Mouse (Mus musculus): ENCODE results near the gene Rasl11b. TPM values are rescaled to one million over a fixed set of nuclear protein-coding genes. Genes with fewer than 3 reads are reported as not detected.

The Rasl11b gene
- polyA plus RNA-seq, 1 experiment from 2014 or later = 44.7 TPM

GRCm38 (mm10) chr5:74209640-74210039 is 14.6 kb downstream of the Rasl11b start:
- Histone ChIP-seq H3K9ac (ENCODE audit: low read depth, low read length) (no peak overlapping the region), H3K9me3 (ENCODE audit: control insufficient read depth, low read length) (no peaks in the 10 kb centered on the region)
- WGBS = 94% methylated on average over 4 of the region's 4 CpGs

GRCm38 (mm10) chr5:74211346-74211745 is 16.3 kb downstream of the Rasl11b start:
- H3K4me3 ChIP-seq (ENCODE audit: low read length) = no peak overlapping the region
- H3K36me3 ChIP-seq (ENCODE audit: control insufficient read depth, insufficient read depth, low read length) = no peaks in the 10 kb centered on the region
- H3K9me3 ChIP-seq (ENCODE audit: control insufficient read depth, low read length) = no peaks in the 10 kb centered on the region
- no peak for ATAC-seq (ENCODE audit: low FRiP score, low TSS enrichment)
- H3K4me2 ChIP-seq (replicated peaks; ENCODE audit: low read depth, low read length) = no peak overlapping the region
- no peak overlapping the region for H3K27ac ChIP-seq (ENCODE audit: low read depth, low read length)
- H3K27me3 ChIP-seq (ENCODE audit: control insufficient read depth, insufficient read depth, low read length) = no peaks in the 10 kb centered on the region
- 74% methylated on average over 11 of the region's 11 CpGs for WGBS
- no peak overlapping the region for H3K9ac ChIP-seq (ENCODE audit: low read depth, low read length)
- peaks cover 32% of the 10 kb centered on the region for H3K4me1 ChIP-seq (ENCODE audit: control insufficient read depth, insufficient read depth, low read length)

More at GRCm38 (mm10) chr5:74209640-74210039, 14.6 kb downstream of the Rasl11b start:
- Histone ChIP-seq H3K27me3 (ENCODE audit: control insufficient read depth, insufficient read depth, low read length) (no peaks in the 10 kb centered on the region), H3K4me1 (ENCODE audit: control insufficient read depth, insufficient read depth, low read length) (peaks cover 33% of the 10 kb centered on the region), H3K36me3 (ENCODE audit: control insufficient read depth, insufficient read depth, low read length) (no peaks in the 10 kb centered on the region), H3K27ac (ENCODE audit: low read depth, low read length) (no peak overlapping the region), H3K4me2 (replicated peaks; ENCODE audit: low read depth, low read length) (no peak overlapping the region), H3K4me3 (ENCODE audit: low read length) (no peak overlapping the region)
- ATAC-seq (ENCODE audit: low FRiP score, low TSS enrichment) = no peak

DNA sequence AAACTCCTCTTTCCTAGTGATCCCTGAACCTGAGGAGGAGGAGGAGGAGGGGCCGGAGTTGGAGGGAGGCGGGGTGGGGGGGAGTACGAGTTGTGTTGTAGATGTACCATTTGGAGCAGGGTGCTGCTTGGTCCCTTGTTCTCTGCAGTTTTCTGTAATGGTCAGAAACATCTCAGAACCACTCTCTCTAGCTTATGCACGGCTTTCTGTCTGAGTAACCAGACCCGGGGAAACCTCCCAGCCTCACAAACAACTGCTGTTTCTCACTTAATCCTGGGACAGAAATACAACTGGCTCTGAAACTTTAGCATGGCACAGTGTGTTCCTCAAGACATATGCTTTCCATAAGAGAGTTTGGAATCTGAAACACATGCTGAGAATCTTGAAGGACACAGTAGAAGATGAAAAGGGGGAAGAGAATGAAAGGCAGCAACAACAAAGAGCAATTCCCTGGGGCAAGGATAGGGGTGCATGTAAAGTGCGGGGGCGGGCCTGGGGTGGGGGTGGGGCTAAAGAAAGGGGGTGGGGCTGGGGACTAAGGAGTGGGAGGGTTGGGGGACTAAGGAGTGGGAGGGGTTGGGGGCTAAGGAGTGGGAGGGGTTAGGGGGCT is 19.5 kb downstream of the Rasl11b start:
- Histone ChIP-seq H3K9me3 (ENCODE audit: control insufficient read depth, low read length) (no peaks in the 10 kb centered on the region), H3K4me2 (replicated peaks; ENCODE audit: low read depth, low read length) (peak overlapping the region; percentile 22; the same call in 1 of the 2 replicates), H3K9ac (ENCODE audit: low read depth, low read length) (no peak overlapping the region), H3K36me3 (ENCODE audit: control insufficient read depth, insufficient read depth, low read length) (no peaks in the 10 kb centered on the region), H3K4me3 (ENCODE audit: low read length) (no peak overlapping the region), H3K4me1 (ENCODE audit: control insufficient read depth, insufficient read depth, low read length) (peaks cover 20% of the 10 kb centered on the region), H3K27ac (ENCODE audit: low read depth, low read length) (peak overlapping the region; percentile 84; the same call in 1 of the 2 replicates), H3K27me3 (ENCODE audit: control insufficient read depth, insufficient read depth, low read length) (no peaks in the 10 kb centered on the region)
- 5% methylated on average over 7 of the region's 7 CpGs for WGBS
- 0 out of 2 replicates have a peak, but pooled peaks have one; percentile 26 for ATAC-seq (ENCODE audit: low FRiP score, low TSS enrichment)

GRCm38 (mm10) chr5:74215125-74215524 is 20.0 kb downstream of the Rasl11b start:
- no peaks in the 10 kb centered on the region for H3K9me3 ChIP-seq (ENCODE audit: control insufficient read depth, low read length)
- ATAC-seq (ENCODE audit: low FRiP score, low TSS enrichment) = peak; percentile 62

GRCm38 (mm10) chr5:74218524-74218923 is 23.4 kb downstream of the Rasl11b start:
- no peak for ATAC-seq (ENCODE audit: low FRiP score, low TSS enrichment)
- Histone ChIP-seq H3K9me3 (ENCODE audit: control insufficient read depth, low read length) (no peaks in the 10 kb centered on the region), H3K4me2 (replicated peaks; ENCODE audit: low read depth, low read length) (no peak overlapping the region), H3K4me1 (ENCODE audit: control insufficient read depth, insufficient read depth, low read length) (peaks cover 17% of the 10 kb centered on the region), H3K27me3 (ENCODE audit: control insufficient read depth, insufficient read depth, low read length) (no peaks in the 10 kb centered on the region), H3K9ac (ENCODE audit: low read depth, low read length) (no peak overlapping the region), H3K36me3 (ENCODE audit: control insufficient read depth, insufficient read depth, low read length) (no peaks in the 10 kb centered on the region), H3K4me3 (ENCODE audit: low read length) (no peak overlapping the region), H3K27ac (ENCODE audit: low read depth, low read length) (no peak overlapping the region)
- 51% methylated on average over 4 of the region's 4 CpGs for WGBS

More at GRCm38 (mm10) chr5:74215125-74215524, 20.0 kb downstream of the Rasl11b start:
- 16% methylated on average over 4 of the region's 4 CpGs for WGBS
- Histone ChIP-seq H3K4me3 (ENCODE audit: low read length) (no peak overlapping the region), H3K4me2 (replicated peaks; ENCODE audit: low read depth, low read length) (no peak overlapping the region), H3K9ac (ENCODE audit: low read depth, low read length) (no peak overlapping the region), H3K27me3 (ENCODE audit: control insufficient read depth, insufficient read depth, low read length) (no peaks in the 10 kb centered on the region), H3K4me1 (ENCODE audit: control insufficient read depth, insufficient read depth, low read length) (peaks cover 20% of the 10 kb centered on the region), H3K36me3 (ENCODE audit: control insufficient read depth, insufficient read depth, low read length) (no peaks in the 10 kb centered on the region), H3K27ac (ENCODE audit: low read depth, low read length) (peak overlapping the region; percentile 71)

- H3K9me3 ChIP-seq (ENCODE audit: control insufficient read depth, low read length) = no peaks in the 10 kb centered on the region
- H3K27ac ChIP-seq (ENCODE audit: low read depth, low read length) = no peak overlapping the region
- no peaks in the 10 kb centered on the region for H3K4me1 ChIP-seq (ENCODE audit: control insufficient read depth, insufficient read depth, low read length)
- no peak for ATAC-seq (ENCODE audit: low FRiP score, low TSS enrichment)
- H3K4me2 ChIP-seq (replicated peaks; ENCODE audit: low read depth, low read length) = no peak overlapping the region
- H3K27me3 ChIP-seq (ENCODE audit: control insufficient read depth, insufficient read depth, low read length) = no peaks in the 10 kb centered on the region
- WGBS = 85% methylated on average over 4 of the region's 4 CpGs
- no peaks in the 10 kb centered on the region for H3K36me3 ChIP-seq (ENCODE audit: control insufficient read depth, insufficient read depth, low read length)
- no peak overlapping the region for H3K4me3 ChIP-seq (ENCODE audit: low read length)
- H3K9ac ChIP-seq (ENCODE audit: low read depth, low read length) = no peak overlapping the region
Observed at GRCm38 (mm10) chr5:74222626-74223025, 27.5 kb downstream of the Rasl11b start.

DNA sequence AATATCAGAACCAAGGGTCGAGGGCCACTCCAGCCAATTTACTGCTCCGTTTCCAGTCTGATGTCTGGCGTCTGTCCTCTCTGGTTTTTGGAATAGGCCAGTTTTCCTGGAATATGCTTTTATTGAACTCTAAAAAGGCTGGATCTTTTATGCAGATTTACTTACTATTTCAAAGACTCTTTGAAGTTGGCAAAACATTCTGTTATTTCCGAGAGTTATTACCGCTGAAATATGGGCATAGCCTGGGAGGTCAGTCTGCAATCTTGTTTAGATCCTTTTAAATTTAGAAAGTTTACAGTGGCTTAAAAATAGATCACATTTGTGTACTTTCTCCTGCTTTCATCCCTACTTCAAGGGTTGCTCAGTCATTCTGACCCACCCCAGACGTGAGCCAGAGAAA is 29.4 kb downstream of the Rasl11b start:
- Histone ChIP-seq H3K27ac (ENCODE audit: low read depth, low read length) (no peak overlapping the region), H3K4me2 (replicated peaks; ENCODE audit: low read depth, low read length) (no peak overlapping the region), H3K4me1 (ENCODE audit: control insufficient read depth, insufficient read depth, low read length) (peaks cover 3% of the 10 kb centered on the region; the same call in 1 of the 2 replicates), H3K27me3 (ENCODE audit: control insufficient read depth, insufficient read depth, low read length) (no peaks in the 10 kb centered on the region), H3K36me3 (ENCODE audit: control insufficient read depth, insufficient read depth, low read length) (no peaks in the 10 kb centered on the region), H3K9ac (ENCODE audit: low read depth, low read length) (no peak overlapping the region), H3K9me3 (ENCODE audit: control insufficient read depth, low read length) (no peaks in the 10 kb centered on the region), H3K4me3 (ENCODE audit: low read length) (no peak overlapping the region)
- ATAC-seq (ENCODE audit: low FRiP score, low TSS enrichment) = no peak
- 80% methylated on average over 6 of the region's 6 CpGs for WGBS

GRCm38 (mm10) chr5:74226183-74226582 is 31.1 kb downstream of the Rasl11b start:
- ATAC-seq (ENCODE audit: low FRiP score, low TSS enrichment) = no peak
- 87% methylated on average over 5 of the region's 5 CpGs for WGBS
- no peaks in the 10 kb centered on the region for H3K27me3 ChIP-seq (ENCODE audit: control insufficient read depth, insufficient read depth, low read length)
- H3K36me3 ChIP-seq (ENCODE audit: control insufficient read depth, insufficient read depth, low read length) = no peaks in the 10 kb centered on the region
- H3K27ac ChIP-seq (ENCODE audit: low read depth, low read length) = no peak overlapping the region
- H3K4me1 ChIP-seq (ENCODE audit: control insufficient read depth, insufficient read depth, low read length) = peaks cover 3% of the 10 kb centered on the region; the same call in 1 of the 2 replicates
- no peaks in the 10 kb centered on the region for H3K9me3 ChIP-seq (ENCODE audit: control insufficient read depth, low read length)
- H3K9ac ChIP-seq (ENCODE audit: low read depth, low read length) = no peak overlapping the region
- H3K4me3 ChIP-seq (ENCODE audit: low read length) = no peak overlapping the region
- no peak overlapping the region for H3K4me2 ChIP-seq (replicated peaks; ENCODE audit: low read depth, low read length)

GRCm38 (mm10) chr5:74227352-74227751 is 32.3 kb downstream of the Rasl11b start:
- no peaks in the 10 kb centered on the region for H3K9me3 ChIP-seq (ENCODE audit: control insufficient read depth, low read length)
- no peak overlapping the region for H3K9ac ChIP-seq (ENCODE audit: low read depth, low read length)
- no peaks in the 10 kb centered on the region for H3K27me3 ChIP-seq (ENCODE audit: control insufficient read depth, insufficient read depth, low read length)
- no peak overlapping the region for H3K4me2 ChIP-seq (replicated peaks; ENCODE audit: low read depth, low read length)
- peaks cover 3% of the 10 kb centered on the region; the same call in 1 of the 2 replicates for H3K4me1 ChIP-seq (ENCODE audit: control insufficient read depth, insufficient read depth, low read length)
- ATAC-seq (ENCODE audit: low FRiP score, low TSS enrichment) = no peak
- no peak overlapping the region for H3K27ac ChIP-seq (ENCODE audit: low read depth, low read length)
- H3K4me3 ChIP-seq (ENCODE audit: low read length) = no peak overlapping the region
- 83% methylated on average over 6 of the region's 6 CpGs for WGBS
- H3K36me3 ChIP-seq (ENCODE audit: control insufficient read depth, insufficient read depth, low read length) = no peaks in the 10 kb centered on the region
